Mouse (Mus musculus): ENCODE measurements at regions not wholly inside any gene's neighbourhood (a gene's known extent, or its start where the extent isn't known, plus 50 kb on each side); places are given as distances from the start of the nearest gene placed in this dataset.

GRCm38 (mm10) chr1:152282106-152282505 is 104.4 kb downstream of the Tsen15 start:
- Histone ChIP-seq H3K4me1 (ENCODE audit: control insufficient read depth, insufficient read depth, low read length) (no peaks in the 10 kb centered on the region), H3K4me3 (ENCODE audit: low read depth, low read length) (no peak overlapping the region)

GRCm38 (mm10) chr1:152281201-152281600 is 105.3 kb downstream of the Tsen15 start:
- Histone ChIP-seq H3K4me2 (replicated peaks; ENCODE audit: low read depth, low read length) (no peak overlapping the region), H3K9me3 (ENCODE audit: control insufficient read depth, low read depth, low read length) (no peaks in the 10 kb centered on the region; the same call in 1 of the 2 replicates), H3K4me3 (ENCODE audit: low read depth, low read length) (no peak overlapping the region), H3K27me3 (ENCODE audit: control insufficient read depth, insufficient read depth, low read length) (no peaks in the 10 kb centered on the region), H3K4me1 (ENCODE audit: control insufficient read depth, insufficient read depth, low read length) (no peaks in the 10 kb centered on the region), H3K27ac (ENCODE audit: low read length) (no peak overlapping the region), H3K9ac (replicated peaks; ENCODE audit: low read depth, low read length) (no peak overlapping the region), H3K36me3 (ENCODE audit: control insufficient read depth, insufficient read depth, low read length) (no peaks in the 10 kb centered on the region)
- no peak for ATAC-seq (ENCODE audit: insufficient number of reproducible peaks, insufficient read depth, low FRiP score, low read depth)
- 80% methylated on average over 8 of the region's 8 CpGs for WGBS

More at GRCm38 (mm10) chr1:152282106-152282505, 104.4 kb downstream of the Tsen15 start:
- ATAC-seq (ENCODE audit: insufficient number of reproducible peaks, insufficient read depth, low FRiP score, low read depth): no peak
- 94% methylated on average over 11 of the region's 11 CpGs for WGBS
- Histone ChIP-seq H3K4me2 (replicated peaks; ENCODE audit: low read depth, low read length) (no peak overlapping the region), H3K9me3 (ENCODE audit: control insufficient read depth, low read depth, low read length) (no peaks in the 10 kb centered on the region; the same call in 1 of the 2 replicates), H3K27ac (ENCODE audit: low read length) (no peak overlapping the region), H3K9ac (replicated peaks; ENCODE audit: low read depth, low read length) (no peak overlapping the region), H3K36me3 (ENCODE audit: control insufficient read depth, insufficient read depth, low read length) (no peaks in the 10 kb centered on the region), H3K27me3 (ENCODE audit: control insufficient read depth, insufficient read depth, low read length) (no peaks in the 10 kb centered on the region)

DNA sequence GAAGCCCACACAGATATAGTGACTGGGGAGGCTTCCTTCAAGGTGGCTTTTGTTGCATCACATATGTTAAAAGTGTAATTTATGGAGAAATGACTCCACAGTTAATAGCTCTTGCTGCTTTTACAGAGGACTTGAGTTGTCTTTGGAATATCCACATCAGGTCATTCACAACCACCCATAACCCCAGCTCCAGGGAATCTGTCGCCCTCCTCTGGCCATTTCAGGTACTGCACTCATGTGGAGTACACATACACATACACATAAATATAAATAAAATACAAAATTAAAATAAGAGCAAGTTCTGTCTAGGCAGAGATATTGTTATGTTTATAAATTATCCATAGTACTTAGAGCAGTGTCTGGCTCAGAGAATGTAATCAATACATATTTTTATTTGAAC is 106.5 kb downstream of the Tsen15 start:
- no peaks in the 10 kb centered on the region for H3K27me3 ChIP-seq (ENCODE audit: control insufficient read depth, insufficient read depth, low read length)
- 34% methylated on average over 1 of the region's 1 CpGs for WGBS
- H3K4me3 ChIP-seq (ENCODE audit: low read depth, low read length): no peak overlapping the region
- no peak overlapping the region for H3K9ac ChIP-seq (replicated peaks; ENCODE audit: low read depth, low read length)
- no peak for ATAC-seq (ENCODE audit: insufficient number of reproducible peaks, insufficient read depth, low FRiP score, low read depth)
- H3K27ac ChIP-seq (ENCODE audit: low read length): no peak overlapping the region
- H3K36me3 ChIP-seq (ENCODE audit: control insufficient read depth, insufficient read depth, low read length): no peaks in the 10 kb centered on the region
- H3K4me2 ChIP-seq (replicated peaks; ENCODE audit: low read depth, low read length): no peak overlapping the region
- no peaks in the 10 kb centered on the region for H3K4me1 ChIP-seq (ENCODE audit: control insufficient read depth, insufficient read depth, low read length)
- H3K9me3 ChIP-seq (ENCODE audit: control insufficient read depth, low read depth, low read length): no peaks in the 10 kb centered on the region; the same call in 1 of the 2 replicates

GRCm38 (mm10) chr1:152275011-152275410 is 111.5 kb downstream of the Tsen15 start:
- Histone ChIP-seq H3K4me2 (replicated peaks; ENCODE audit: low read depth, low read length) (no peak overlapping the region), H3K27me3 (ENCODE audit: control insufficient read depth, insufficient read depth, low read length) (no peaks in the 10 kb centered on the region), H3K9me3 (ENCODE audit: control insufficient read depth, low read depth, low read length) (no peaks in the 10 kb centered on the region; the same call in 1 of the 2 replicates), H3K27ac (ENCODE audit: low read length) (no peak overlapping the region), H3K36me3 (ENCODE audit: control insufficient read depth, insufficient read depth, low read length) (no peaks in the 10 kb centered on the region), H3K4me3 (ENCODE audit: low read depth, low read length) (no peak overlapping the region), H3K4me1 (ENCODE audit: control insufficient read depth, insufficient read depth, low read length) (no peaks in the 10 kb centered on the region), H3K9ac (replicated peaks; ENCODE audit: low read depth, low read length) (no peak overlapping the region)
- WGBS: 97% methylated on average over 24 of the region's 24 CpGs
- no peak for ATAC-seq (ENCODE audit: insufficient number of reproducible peaks, insufficient read depth, low FRiP score, low read depth)

- no peak for ATAC-seq (ENCODE audit: insufficient number of reproducible peaks, insufficient read depth, low FRiP score, low read depth)
- no peak overlapping the region for H3K27ac ChIP-seq (ENCODE audit: low read length)
- no peak overlapping the region for H3K9ac ChIP-seq (replicated peaks; ENCODE audit: low read depth, low read length)
- no peak overlapping the region for H3K4me3 ChIP-seq (ENCODE audit: low read depth, low read length)
- H3K27me3 ChIP-seq (ENCODE audit: control insufficient read depth, insufficient read depth, low read length): no peaks in the 10 kb centered on the region
- H3K4me1 ChIP-seq (ENCODE audit: control insufficient read depth, insufficient read depth, low read length): no peaks in the 10 kb centered on the region
- no peak overlapping the region for H3K4me2 ChIP-seq (replicated peaks; ENCODE audit: low read depth, low read length)
- no peaks in the 10 kb centered on the region for H3K9me3 ChIP-seq (ENCODE audit: control insufficient read depth, low read depth, low read length)
- 52% methylated on average over 1 of the region's 1 CpGs for WGBS
- H3K36me3 ChIP-seq (ENCODE audit: control insufficient read depth, insufficient read depth, low read length): no peaks in the 10 kb centered on the region
Measured at GRCm38 (mm10) chr1:152273430-152273829, 113.1 kb downstream of the Tsen15 start.

GRCm38 (mm10) chr1:152269936-152270702 is 116.4 kb downstream of the Tsen15 start:
- 32% methylated on average over 10 of the region's 10 CpGs for WGBS

DNA sequence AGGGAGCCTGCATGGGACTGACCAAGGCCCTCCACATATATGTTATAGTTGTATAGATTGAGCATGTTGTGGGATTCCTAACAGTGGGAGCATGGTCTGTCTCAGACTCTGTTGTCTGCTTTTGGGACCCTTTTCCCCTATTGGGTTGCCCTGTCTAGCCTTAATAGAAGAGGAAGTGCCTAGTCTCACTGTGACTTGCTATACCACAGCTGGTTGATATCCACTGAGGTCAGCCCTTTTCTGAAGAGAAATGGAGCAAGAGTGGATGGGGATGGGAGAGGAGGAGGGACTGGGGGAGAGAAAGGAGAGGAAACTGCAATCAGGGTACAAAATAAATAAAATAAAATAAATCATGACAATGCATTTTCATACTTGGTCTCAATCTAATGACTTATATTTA is 120.1 kb downstream of the Tsen15 start:
- Histone ChIP-seq H3K4me2 (replicated peaks; ENCODE audit: low read depth, low read length) (no peak overlapping the region), H3K9me3 (ENCODE audit: control insufficient read depth, low read depth, low read length) (no peaks in the 10 kb centered on the region), H3K4me1 (ENCODE audit: control insufficient read depth, insufficient read depth, low read length) (no peaks in the 10 kb centered on the region), H3K36me3 (ENCODE audit: control insufficient read depth, insufficient read depth, low read length) (no peaks in the 10 kb centered on the region), H3K27me3 (ENCODE audit: control insufficient read depth, insufficient read depth, low read length) (no peaks in the 10 kb centered on the region), H3K4me3 (ENCODE audit: low read depth, low read length) (no peak overlapping the region), H3K9ac (replicated peaks; ENCODE audit: low read depth, low read length) (no peak overlapping the region), H3K27ac (ENCODE audit: low read length) (no peak overlapping the region)
- no peak for ATAC-seq (ENCODE audit: insufficient number of reproducible peaks, insufficient read depth, low FRiP score, low read depth)

More at GRCm38 (mm10) chr1:152269936-152270702, 116.4 kb downstream of the Tsen15 start:
- Histone ChIP-seq H3K4me2 (replicated peaks; ENCODE audit: low read depth, low read length) (no peak overlapping the region), H3K27me3 (ENCODE audit: control insufficient read depth, insufficient read depth, low read length) (no peaks in the 10 kb centered on the region), H3K27ac (ENCODE audit: low read length) (no peak overlapping the region), H3K36me3 (ENCODE audit: control insufficient read depth, insufficient read depth, low read length) (no peaks in the 10 kb centered on the region), H3K9me3 (ENCODE audit: control insufficient read depth, low read depth, low read length) (no peaks in the 10 kb centered on the region), H3K4me1 (ENCODE audit: control insufficient read depth, insufficient read depth, low read length) (no peaks in the 10 kb centered on the region), H3K9ac (replicated peaks; ENCODE audit: low read depth, low read length) (no peak overlapping the region), H3K4me3 (ENCODE audit: low read depth, low read length) (no peak overlapping the region)
- ATAC-seq (ENCODE audit: insufficient number of reproducible peaks, insufficient read depth, low FRiP score, low read depth): no peak

DNA sequence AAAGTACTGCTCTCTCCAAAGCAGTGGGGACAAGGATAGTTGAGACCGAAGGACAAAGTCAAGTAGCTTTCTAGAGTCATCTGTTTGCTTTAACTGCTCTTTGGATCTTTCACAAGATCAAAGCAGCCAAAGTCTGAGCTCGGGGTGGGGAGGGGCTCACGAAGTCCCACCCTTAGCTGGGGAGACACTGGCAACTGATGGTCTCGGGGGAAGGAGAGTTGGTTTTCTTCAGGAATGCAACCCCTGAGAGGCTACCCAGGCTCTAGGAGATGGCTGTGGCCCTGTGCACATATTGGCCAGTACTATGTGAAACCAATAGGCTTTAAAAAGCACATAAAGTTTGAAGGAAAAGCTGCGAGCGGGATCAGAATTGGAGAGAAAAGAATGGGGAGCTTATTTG is 121.5 kb downstream of the Tsen15 start:
- H3K4me1 ChIP-seq (ENCODE audit: control insufficient read depth, insufficient read depth, low read length): no peaks in the 10 kb centered on the region
- no peaks in the 10 kb centered on the region for H3K27me3 ChIP-seq (ENCODE audit: control insufficient read depth, insufficient read depth, low read length)
- no peak overlapping the region for H3K4me3 ChIP-seq (ENCODE audit: low read depth, low read length)
- no peak for ATAC-seq (ENCODE audit: insufficient number of reproducible peaks, insufficient read depth, low FRiP score, low read depth)
- H3K9me3 ChIP-seq (ENCODE audit: control insufficient read depth, low read depth, low read length): no peaks in the 10 kb centered on the region
- H3K9ac ChIP-seq (replicated peaks; ENCODE audit: low read depth, low read length): no peak overlapping the region
- no peaks in the 10 kb centered on the region for H3K36me3 ChIP-seq (ENCODE audit: control insufficient read depth, insufficient read depth, low read length)
- WGBS: 76% methylated on average over 6 of the region's 6 CpGs
- no peak overlapping the region for H3K4me2 ChIP-seq (replicated peaks; ENCODE audit: low read depth, low read length)
- H3K27ac ChIP-seq (ENCODE audit: low read length): no peak overlapping the region

DNA sequence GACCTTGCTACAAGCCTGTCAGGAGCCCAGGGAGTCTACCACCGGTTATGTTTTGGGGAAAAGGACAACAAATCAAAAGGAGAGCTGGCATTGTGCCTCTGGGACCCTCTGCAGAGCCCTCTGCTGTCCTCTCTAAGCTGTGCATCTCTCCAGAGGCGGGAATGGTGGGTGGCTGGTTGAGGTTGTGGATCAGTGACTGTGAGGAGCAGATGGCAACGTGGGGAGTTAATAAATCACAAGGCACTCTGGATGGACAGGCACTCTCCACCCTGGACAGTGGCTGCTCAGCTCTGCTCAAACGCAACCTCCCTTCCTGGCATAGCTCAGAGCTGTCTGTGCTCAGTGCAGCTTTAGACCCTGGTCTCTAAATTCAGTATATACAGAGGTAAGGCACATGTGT is 125.0 kb downstream of the Tsen15 start:
- Histone ChIP-seq H3K4me1 (ENCODE audit: control insufficient read depth, insufficient read depth, low read length) (no peaks in the 10 kb centered on the region), H3K4me3 (ENCODE audit: low read depth, low read length) (no peak overlapping the region), H3K9me3 (ENCODE audit: control insufficient read depth, low read depth, low read length) (no peaks in the 10 kb centered on the region), H3K27me3 (ENCODE audit: control insufficient read depth, insufficient read depth, low read length) (no peaks in the 10 kb centered on the region), H3K36me3 (ENCODE audit: control insufficient read depth, insufficient read depth, low read length) (no peaks in the 10 kb centered on the region), H3K27ac (ENCODE audit: low read length) (no peak overlapping the region), H3K9ac (replicated peaks; ENCODE audit: low read depth, low read length) (no peak overlapping the region), H3K4me2 (replicated peaks; ENCODE audit: low read depth, low read length) (no peak overlapping the region)
- no peak for ATAC-seq (ENCODE audit: insufficient number of reproducible peaks, insufficient read depth, low FRiP score, low read depth)
- WGBS: 30% methylated on average over 4 of the region's 4 CpGs

Measured in stomach, embryonic 14.5 days (tissue).